Mouse (Mus musculus) small intestine, adult 2 months (tissue): ENCODE data around the gene Snx22.

Experiments used
- CTCF ChIP-seq: fragments of 200-500 bp; IDR thresholded peaks from 2 replicates; pipeline ENCODE4 v1.5.1; 2012; ENCODE audit warnings: low read depth, mild to moderate bottlenecking, control low read depth, inconsistent platforms, low read length, moderate library complexity, mixed read lengths; ENCODE audit not compliant: insufficient replicate concordance, insufficient read length; ENCODE audit errors: extremely low read depth
- POLR2A ChIP-seq: fragments of 200-500 bp; IDR thresholded peaks from 2 replicates; pipeline ENCODE4 v1.6.1; 2012; ENCODE audit warnings: low read depth, mild to moderate bottlenecking, control low read depth, inconsistent platforms, low read length, moderate library complexity

GRCm38 (mm10) chr9:66068056-66068455, 1.5 kb downstream of the Snx22 start:
- no peak for TF ChIP-seq CTCF
- TF ChIP-seq POLR2A = no peak
